Mouse (Mus musculus) B cell, adult 2 months (primary cell): ENCODE data around the gene Cd72.

Experiments used
- DNase-seq, 2 experiments: peaks; one replicate each; pipeline ENCODE4 v3.0.0; 2022

Cd72 gene

DNA sequence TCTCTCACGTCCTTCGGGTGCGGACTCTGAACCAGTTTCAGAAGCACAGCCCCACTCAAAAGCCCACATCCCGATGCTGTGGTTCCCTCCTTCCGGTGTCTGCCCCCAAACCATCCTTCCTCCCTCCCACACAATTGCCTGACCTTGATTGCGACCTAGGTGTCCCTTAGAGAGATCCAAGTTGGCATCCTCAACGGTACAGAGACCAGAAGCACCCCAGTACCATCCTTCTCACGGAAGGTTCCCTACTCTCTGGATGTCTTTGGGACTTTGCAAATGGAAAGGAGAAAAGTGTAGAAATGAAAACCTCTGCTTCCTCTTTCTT, 24.1 kb upstream of the Cd72 start:
- no peak for DNase-seq

DNA sequence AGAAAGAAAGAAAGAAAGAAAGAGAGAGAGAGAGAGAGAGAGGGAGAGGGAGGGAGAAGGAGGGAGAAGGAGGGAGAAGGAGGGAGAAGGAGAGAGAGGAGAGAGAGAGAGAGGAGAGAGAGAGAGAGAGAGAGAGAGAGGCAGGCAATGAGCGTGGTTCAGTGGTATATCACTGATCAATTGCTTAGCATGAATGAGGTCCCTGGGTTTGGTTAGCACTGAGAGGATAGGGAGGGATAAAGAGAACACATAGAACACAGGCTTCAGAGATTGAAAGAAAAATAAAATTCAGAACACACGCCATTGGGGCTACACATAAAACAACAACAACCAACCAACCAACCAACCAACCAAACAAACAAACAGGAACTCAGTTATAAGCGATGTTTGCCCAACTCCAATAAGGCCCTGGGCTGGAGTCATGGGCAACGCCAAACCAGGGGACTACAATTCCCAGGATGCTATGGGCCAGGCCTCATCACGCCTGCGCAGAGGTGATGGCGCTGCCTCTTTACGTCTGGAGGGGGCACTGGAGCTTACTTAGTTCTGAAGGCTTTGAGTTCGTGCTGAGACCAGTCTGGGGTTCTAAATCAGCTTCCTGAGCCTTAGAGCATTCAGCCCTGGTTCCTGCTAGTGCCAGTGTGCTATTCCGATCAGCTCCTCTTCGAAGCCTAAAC, 23.6 kb upstream of the Cd72 start:
- DNase-seq, result peak; percentile 88 to 91

DNA sequence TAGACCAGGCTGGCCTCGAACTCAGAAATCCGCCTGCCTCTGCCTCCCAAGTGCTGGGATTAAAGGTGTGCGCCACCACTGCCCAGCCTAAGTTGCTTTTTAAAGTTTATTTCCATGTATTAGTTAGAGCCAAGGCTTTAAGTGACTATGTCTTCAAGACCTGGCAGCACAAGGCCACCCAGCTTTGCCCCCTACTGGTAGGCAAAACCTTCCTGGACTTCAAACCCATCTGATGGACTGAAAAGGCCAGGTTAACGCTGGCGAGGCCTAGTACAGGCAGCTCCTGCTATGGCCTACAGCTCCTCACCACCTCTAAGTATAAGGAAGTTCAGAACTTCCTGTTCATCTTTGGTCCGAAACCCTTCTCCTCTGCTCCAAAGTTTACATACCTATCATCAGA, 22.2 kb upstream of the Cd72 start:
- DNase-seq, result peak; percentile 53 to 60

DNA sequence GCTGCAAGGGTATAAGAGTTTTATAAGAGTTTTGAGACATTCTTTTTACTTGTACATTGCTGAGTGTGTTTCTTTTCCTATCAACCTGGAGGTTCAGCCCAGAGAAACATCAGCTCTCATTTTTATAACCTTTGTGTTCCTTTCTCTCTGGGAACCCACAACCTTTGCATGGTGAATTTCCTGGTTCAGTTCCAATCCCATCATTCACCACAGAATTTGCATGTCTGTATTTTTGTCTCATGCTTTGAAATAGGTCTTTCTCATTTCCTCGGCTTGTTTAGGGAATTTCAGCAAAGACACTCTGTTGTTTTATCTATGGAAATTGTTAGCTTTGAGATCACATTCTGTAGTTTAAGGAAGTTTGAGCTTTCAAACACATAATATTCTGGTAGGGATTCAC, 19.2 kb upstream of the Cd72 start:
- DNase-seq, result peak; percentile 38 to 39

DNA sequence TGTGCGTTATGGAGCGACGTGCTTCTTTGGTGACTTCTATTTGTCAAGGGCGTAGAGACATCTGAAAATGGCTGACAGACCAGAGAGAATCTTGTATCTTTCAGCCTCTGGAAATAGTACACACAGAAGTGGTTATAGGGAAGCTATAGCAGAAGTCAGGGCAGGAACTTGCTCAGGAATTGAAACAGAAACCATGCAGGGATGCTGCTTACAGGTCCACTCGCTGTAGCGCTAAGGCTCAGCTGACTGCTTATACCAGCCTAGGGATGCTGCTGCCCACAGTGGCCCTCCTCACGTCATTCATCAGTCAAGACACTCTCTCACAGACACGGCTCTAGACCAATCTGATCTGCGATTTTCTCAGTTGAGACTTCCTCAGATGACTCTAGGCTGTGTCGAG, 15.9 kb upstream of the Cd72 start:
- peak in 1 of 2 experiments; percentile 37 for DNase-seq

DNA sequence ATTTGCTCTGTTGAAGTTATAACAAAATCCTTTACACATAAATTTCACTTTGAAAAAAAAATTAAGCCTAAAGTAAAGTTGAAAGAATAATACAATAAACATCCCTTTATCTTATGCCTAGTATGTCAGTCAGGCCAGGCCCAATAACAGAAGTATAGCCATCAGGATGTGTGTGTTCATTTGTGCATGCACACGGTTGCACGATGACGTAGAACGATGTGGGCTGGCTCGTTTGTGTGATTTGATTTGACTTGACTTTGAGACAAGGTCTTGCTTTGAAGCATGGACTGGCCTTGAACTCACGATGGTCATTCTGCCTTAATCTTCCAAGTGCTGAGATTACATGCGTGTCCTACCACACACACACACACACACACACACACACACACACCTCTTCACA, 12.4 kb upstream of the Cd72 start:
- DNase-seq, result peak; percentile 49 to 52

DNA sequence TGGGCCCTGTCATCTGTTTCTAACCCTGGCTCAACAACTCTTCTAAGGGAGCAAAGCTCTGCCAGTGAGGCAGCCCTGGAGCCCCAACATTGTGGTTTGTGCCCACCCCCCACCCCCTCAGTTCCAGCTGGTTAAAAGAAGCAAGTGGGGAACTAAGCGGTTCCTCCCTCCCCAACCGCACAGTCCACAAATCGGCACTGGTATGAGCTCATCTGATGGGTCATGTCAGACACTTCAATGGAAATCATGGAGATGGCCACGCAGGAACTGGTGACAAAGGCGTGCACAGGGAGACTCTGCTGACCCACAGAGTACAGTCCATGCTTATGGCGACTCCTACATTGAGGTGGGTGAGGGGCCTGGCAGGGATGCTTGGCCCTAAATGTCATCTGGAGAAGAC, 11.5 kb upstream of the Cd72 start:
- DNase-seq, result peak in 1 of 2 experiments; percentile 36

DNA sequence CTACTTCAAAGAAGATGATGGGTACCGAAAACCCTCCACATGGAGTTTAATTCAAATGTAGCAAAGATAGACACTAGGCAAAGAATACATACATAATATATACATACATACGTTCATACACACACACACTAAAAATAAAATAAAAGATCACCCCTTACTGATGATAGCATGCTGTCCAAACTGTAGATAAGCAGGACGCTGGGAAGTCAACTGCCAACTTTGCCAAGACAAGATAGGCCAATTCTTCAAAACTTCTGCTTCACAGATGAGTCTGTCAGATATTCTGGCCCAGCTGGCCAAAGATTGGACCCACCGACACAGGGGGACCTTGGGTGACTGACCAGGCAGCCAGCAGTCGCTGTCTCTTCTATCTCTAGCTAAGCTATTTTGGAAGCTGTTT, 8.7 kb upstream of the Cd72 start:
- DNase-seq, result no peak

DNA sequence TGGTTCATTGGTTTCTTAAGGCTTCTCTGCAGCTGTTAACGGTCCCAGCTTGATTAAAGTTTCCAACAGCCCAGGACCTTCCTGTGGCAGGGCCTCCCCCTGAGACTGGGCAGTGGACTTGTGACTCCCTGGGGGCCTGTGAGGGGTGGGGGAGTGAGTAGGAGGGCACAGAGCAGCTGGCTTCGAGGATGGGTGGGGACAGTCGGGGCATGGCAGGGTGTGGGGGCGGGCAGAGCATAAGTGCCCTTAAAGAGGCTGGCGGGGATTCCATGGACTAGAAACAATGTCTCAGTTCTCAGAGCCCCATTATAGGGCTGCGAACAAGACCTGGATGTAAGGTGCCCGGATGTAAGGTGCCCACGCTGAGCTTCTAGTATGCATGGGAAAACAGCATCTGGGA, 2.7 kb upstream of the Cd72 start:
- peak; percentile 58 to 67 for DNase-seq

DNA sequence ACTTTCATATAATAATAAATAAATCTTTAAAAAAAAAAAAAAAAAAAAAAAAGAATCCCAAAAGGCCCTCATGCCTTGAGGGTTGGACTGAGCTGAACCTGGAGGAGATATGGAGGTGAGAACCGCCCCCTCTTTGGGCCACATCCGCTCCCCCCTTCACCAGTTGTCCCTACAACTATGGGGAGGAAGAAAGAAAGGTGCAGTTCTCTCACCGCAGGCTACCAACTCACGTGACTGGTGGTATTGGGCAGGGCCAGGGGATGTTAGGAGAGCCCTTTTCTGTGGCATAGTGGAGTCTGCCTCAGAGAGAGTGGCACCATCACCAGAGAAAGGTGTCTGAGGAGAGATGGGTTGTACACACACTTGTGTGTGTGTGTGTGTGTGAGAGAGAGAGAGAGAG, 2.0 kb upstream of the Cd72 start:
- DNase-seq, result peak; percentile 71 to 76

DNA sequence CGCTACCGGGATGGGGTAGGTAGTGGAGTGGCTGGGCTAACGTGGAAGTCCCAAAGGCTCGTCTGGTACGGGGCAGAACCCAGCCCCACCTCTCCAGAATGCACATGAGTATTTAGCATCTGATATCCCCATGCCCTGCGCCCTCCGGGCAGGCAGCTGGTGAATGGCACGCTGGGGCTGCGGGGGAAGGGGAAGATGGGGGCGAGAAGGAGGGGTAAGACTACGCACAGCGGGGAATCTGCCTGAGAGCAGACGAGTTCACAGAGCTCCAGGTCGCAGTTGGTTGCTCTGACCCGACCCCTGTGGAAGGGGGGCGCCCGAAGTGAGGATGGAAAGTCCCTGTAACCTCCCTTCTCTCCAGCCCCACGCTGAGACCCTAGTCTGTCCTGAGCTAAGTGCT, 1.0 kb downstream of the Cd72 start:
- peak; percentile 51 to 53 for DNase-seq

DNA sequence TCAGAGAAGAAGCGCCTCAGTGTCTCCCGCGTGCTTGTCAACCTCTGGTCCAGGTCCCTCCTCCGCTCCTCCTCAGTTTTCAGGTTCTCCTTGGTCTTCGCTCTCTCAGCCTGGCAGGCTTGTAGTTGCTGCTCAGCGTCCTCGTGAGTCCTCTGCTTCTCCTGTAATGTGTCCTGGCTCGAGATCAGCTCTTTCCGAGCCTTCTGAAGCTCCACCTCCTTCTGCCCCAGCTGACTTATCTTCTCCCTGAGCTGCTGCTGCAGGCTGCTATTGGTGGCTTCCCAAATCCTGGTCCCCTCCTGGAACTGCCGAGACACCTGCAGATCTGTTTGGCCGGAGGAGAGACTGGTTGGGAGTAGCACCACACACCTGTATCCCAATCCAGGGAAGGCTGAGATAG, 2.1 kb downstream of the Cd72 start:
- DNase-seq, result no peak

DNA sequence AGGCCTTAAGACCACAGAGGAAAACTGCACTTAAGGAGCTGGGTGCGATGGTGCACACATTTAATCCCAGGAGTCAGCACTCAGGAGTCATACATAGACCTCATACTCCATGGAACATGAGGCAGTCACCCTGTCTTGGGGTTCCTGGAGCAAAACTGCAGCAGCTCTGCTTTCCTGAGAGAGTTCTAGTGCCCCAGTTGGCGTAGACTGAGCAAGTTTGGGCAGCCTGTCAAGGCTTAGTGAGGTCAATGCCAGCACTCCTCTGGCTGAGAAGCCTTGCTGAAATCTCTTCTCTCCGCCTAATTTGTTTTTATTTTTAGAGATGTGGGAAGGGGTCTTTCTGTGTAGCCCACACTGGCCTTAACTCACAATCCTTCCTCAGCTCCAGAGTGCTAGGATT, 5.9 kb downstream of the Cd72 start:
- DNase-seq, result no peak

DNA sequence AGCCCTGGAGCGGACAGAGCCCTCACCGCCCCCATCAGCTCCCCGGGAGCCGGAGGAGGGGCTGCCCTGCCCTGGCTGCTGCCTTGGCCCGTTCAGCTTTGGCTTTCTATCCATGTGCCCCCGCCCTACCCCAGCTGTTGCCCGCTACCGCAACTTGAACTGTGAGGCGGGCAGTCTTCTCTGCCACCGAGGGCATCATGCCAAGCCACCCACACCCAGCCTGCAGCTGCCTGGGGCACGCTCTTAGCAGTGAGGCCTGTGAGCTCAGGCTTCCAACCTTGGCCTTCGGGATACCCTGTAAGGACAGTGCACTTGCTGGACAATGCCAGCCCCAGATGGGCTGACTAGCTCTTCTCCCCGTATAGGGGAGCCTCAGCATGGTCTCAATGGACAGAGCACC, 7.2 kb downstream of the Cd72 start:
- DNase-seq, result no peak

DNA sequence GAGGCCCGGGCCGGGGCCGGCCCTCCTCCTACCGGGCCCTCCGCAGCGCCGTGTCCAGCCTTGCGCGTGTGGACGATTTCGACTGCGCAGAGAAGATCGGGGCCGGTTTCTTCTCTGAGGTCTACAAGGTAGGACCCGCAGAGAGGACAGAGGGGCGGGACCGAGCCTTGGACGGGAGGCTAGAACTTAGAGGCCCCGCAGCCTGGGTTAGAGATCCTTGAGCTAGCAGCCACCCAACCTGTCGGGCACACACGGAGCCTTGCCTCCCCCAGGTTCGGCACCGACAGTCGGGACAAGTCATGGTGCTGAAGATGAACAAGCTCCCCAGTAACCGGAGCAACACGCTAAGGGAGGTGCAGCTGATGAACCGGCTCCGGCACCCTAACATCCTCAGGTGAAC, 10.9 kb downstream of the Cd72 start:
- DNase-seq, result peak; percentile 43 to 51

DNA sequence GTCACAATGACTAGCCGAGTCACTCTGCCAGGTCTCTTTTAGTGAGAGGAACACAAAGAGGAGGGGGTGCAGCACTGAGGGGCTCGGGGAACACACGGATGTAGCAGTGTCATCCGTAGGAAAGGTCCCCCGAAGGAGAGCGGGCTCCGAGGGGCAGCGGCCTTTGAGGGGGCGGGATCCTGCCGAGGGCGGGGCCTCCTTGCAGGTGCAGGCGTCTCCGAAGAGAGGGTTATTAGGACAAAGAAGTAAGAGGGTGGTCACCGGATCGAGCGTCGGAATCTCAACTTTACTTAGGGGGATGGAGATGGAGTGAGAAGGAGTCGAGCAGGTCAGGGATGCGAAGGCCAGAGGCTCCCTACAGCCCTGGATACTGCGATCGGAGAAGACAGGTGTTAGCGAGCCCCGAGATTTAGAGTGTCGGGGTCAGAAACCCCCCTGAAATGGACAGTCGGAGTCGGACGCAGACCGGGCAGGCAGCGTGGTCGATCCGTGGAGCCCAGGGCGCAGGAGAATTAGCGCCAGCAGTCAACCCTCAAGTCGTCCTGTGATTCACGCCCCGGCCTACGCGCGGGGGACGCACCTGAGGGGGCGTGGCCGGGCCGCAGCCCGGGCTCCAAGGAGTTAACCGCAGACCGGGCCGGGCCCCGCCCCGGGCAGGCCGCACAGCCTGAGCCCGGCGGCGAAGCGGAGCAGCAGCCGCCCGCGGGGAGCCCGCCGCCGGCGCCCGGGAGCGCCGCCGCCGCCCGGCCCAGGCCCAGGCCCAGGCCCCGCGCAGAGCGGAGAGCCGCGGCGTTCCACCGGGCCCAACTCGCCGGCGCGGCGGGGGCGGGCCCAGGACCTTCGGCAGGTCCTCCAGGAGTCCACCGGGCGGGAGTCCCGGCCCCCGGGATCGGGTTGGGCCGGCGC, 11.7 kb downstream of the Cd72 start:
- DNase-seq, result peak; percentile 86 to 87

DNA sequence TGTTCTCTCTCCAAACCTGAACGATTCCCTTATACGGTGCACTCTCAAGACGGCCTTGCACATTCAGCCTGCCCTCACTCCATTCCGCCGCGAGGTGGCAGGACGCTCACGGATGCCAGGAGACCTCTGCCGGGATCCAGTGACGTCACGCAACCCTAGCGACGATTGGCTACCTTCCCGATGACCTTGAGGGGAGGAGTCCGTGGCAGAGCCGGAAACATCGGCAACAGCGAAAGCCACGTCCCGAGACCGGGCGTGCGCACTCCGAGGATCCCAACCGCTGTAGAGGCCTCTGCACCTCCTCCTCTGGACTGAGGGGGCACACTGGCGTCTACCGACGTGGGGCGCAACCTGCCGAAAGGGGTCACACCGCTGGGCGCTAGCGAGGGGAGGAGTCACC, 12.4 kb downstream of the Cd72 start:
- peak; percentile 98 to 99 for DNase-seq

DNA sequence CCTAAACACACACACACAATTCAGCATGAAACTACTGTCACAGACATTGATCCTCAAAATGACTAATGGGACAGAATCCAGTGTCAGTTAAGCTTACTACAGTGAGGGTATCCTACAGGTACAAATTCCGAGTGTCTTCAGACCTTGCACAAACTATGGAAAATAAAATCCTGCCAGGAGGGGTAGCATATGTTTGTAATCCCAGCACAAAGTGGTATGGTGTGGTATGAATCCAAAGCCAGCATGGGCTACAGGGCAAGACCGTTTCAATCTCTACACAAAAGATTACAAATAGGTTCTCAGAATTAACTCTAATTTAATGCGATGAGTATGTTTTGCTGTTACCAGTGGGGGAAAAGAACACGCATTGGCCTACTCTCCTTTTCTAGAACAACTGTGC, 12.8 kb downstream of the Cd72 start, which contains the start of gene Tesk1:
TSS of gene Tesk1 (plus strand) at position 301 of the 400 bp plus-strand sequence.
- DNase-seq, result no peak

DNA sequence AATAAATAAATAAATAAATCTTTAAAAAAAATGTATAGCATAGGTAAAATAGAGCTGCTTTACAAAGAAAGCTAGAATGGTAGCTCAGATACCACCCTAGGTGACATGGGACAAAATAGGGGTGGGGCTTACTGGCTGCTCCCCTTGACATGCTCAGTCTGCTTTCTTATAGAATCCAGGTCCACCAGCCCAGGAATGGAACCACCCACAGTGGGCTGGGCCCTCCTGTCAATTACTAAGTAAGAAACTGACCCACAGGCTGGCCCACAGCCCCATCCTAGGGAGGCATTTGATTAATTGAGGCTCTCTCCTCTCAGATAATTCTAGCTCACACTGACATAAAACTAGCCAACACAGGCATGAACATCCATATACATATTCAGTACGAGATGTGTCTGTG, 21.6 kb downstream of the Cd72 start:
- DNase-seq, result no peak

DNA sequence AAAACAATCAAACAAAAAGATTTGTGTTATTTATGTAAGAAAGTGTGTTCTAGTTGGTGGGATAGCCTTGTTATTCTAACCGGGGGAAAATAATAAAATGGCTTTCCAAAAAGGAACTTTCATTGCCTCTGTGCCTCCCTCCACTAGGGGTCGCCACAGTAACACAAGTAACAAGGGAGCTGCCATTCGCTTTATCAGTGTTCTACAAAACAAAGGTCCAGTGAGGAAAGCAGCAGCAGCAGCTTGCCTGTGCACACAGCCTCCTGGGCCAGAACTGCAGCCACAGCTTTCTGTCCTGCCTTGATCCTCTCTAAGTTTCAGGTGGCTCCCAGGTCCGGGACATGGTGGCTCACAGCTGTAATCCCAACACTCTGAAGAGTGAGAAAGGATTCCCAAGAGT, 22.7 kb downstream of the Cd72 start:
- peak; percentile 91 to 93 for DNase-seq

DNA sequence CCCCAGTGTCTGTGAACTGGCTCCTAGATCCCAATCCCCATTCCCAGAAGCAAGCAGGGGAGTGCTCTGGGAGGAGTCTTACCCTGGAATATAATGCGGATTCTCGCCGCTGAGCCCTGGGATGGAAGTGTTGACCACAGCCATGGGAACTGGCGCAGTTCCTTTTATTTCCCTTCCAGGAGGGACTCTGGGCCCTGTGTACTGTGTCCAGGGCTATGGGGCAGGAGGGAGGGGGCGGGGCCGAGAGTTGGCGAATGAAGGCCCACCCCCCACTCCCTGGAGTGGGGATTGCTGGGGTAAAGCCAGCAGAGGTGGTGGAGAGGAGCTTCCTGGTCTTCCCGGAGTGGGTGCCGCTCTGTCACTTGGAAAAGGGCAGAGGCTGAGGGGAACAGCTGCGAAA, 25.5 kb downstream of the Cd72 start, which contains the start of gene Fam166b:
TSS of gene Fam166b (minus strand) at position 189 of the 400 bp plus-strand sequence.
- DNase-seq, result no peak

DNA sequence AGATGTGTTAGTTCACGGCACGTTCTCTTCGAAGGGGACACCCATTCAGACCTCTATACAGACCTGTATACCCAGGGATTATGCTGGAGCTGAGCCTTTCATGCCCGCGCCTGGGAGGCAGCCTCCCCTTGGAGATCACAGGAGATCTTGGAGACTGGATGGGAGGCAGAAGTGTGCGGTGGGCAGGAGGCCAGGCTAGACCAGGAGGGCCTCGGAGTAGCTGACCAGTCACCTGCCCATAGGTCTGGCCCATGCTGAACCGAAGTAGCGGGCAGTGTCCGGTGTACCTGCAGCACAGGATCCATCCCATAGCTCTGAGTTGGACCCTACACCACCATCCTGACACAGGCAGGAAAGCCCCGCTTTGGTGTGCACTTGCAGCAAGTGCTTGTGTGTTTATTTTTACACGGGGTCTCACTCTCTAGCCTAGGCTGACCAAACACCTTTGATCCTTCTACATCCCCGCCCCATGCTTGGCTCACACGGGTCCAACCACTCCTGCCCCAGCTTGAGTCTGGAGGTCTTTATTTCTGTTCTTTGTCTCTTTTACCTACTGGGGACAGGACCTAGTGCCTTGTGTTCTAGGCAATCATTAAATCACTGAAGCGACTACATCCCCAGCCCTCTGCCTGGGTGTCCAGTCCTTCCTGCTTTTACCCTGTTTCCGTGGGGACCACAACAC, 26.1 kb downstream of the Cd72 start:
- DNase-seq, result no peak

DNA sequence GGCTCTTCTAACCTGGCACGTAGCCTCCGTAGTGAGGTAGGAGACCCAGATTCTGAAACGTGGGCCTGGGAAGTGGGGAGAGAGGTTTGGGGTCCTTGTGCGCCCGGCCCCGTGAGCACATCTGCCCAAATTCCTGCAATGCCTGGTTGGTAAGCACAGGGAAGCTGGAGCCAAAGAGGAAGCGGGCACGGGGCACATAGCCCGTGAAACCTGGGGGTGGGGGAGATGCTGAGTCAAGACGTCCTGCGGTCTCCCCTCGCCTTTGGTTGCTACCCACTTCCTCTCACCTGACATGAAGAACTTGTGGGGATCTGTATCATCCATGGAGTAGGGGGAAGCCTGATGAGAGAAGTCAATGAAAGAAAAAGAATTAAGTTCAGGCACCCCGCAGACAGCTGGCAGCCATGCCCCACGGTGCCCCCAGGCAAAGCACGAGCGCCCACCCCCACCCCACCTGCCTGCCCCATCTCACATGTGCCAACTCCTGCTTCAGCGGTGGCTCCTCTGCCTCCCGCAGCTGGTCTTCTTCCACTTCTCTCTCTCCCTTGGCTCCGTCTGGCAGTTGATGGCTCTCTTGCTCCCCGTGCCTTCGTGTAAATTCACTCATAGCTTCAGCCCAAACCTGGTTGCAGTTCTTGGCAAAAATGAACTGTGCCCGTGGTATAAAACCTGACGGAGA, 26.8 kb downstream of the Cd72 start:
- peak in 1 of 2 experiments; percentile 45 for DNase-seq
